Mouse (Mus musculus): ENCODE results near the gene Unc93b1. TPM values are rescaled to one million over a fixed set of nuclear protein-coding genes. Genes with fewer than 3 reads are reported as not detected.
A peak's percentile ranks its signal among the peaks of the same experiment; 100 is the strongest.

Unc93b1 gene
- polyA plus RNA-seq, 1 experiment from 2014 or later = 48.1 TPM

- Histone ChIP-seq H3K4me3 (ENCODE audit: low read depth, low read length) (no peak overlapping the region), H3K4me1 (ENCODE audit: insufficient read depth) (peaks cover 23% of the 10 kb centered on the region), H3K9ac (replicated peaks) (no peak overlapping the region), H3K27me3 (ENCODE audit: insufficient read depth, low read length) (no peaks in the 10 kb centered on the region), H3K4me2 (ENCODE audit: low read depth, low read length) (0 out of 2 replicates have a peak overlapping the region, but pooled peaks have one; percentile 8), H3K27ac (ENCODE audit: low read depth) (peak overlapping the region; percentile 91), H3K9me3 (ENCODE audit: low read length) (no peaks in the 10 kb centered on the region), H3K36me3 (replicated peaks; ENCODE audit: insufficient read depth, low read length) (no peaks in the 10 kb centered on the region)
- TF ChIP-seq EP300 (IDR thresholded peaks at IDR 0.05; ENCODE audit: low read depth) (no peak), CTCF (IDR thresholded peaks at IDR 0.05; ENCODE audit: low read depth) (no peak)
- ATAC-seq = peak; percentile 28; the same call in 1 of the 2 replicates
- WGBS (ENCODE audit: insufficient replicate concordance) = 39% methylated on average over 10 of the region's 10 CpGs
- no peak for DNase-seq
Measured at GRCm38 (mm10) chr19:3922661-3923371, 12.2 kb upstream of the Unc93b1 start.

GRCm38 (mm10) chr19:3923586-3923985 is 11.4 kb upstream of the Unc93b1 start:
- Histone ChIP-seq H3K9me3 (ENCODE audit: low read length) (no peaks in the 10 kb centered on the region), H3K27me3 (ENCODE audit: insufficient read depth, low read length) (no peaks in the 10 kb centered on the region), H3K27ac (ENCODE audit: low read depth) (peak overlapping the region; percentile 91), H3K9ac (replicated peaks) (peak overlapping the region; percentile 41; the same call in 1 of the 2 replicates), H3K4me3 (ENCODE audit: low read depth, low read length) (no peak overlapping the region), H3K36me3 (replicated peaks; ENCODE audit: insufficient read depth, low read length) (no peaks in the 10 kb centered on the region), H3K4me1 (ENCODE audit: insufficient read depth) (peaks cover 23% of the 10 kb centered on the region), H3K4me2 (ENCODE audit: low read depth, low read length) (peak overlapping the region; percentile 18; the same call in 1 of the 2 replicates)
- WGBS (ENCODE audit: insufficient replicate concordance) = 44% methylated on average over 13 of the region's 13 CpGs
- peak; percentile 66 for ATAC-seq
- peak; percentile 55 for DNase-seq
- TF ChIP-seq CTCF (IDR thresholded peaks at IDR 0.05; ENCODE audit: low read depth) = no peak
- no peak for TF ChIP-seq EP300 (IDR thresholded peaks at IDR 0.05; ENCODE audit: low read depth)

GRCm38 (mm10) chr19:3924190-3924589 is 10.8 kb upstream of the Unc93b1 start:
- TF ChIP-seq CTCF (IDR thresholded peaks at IDR 0.05; ENCODE audit: low read depth) = no peak
- Histone ChIP-seq H3K27ac (ENCODE audit: low read depth) (peak overlapping the region; percentile 91), H3K36me3 (replicated peaks; ENCODE audit: insufficient read depth, low read length) (no peaks in the 10 kb centered on the region), H3K27me3 (ENCODE audit: insufficient read depth, low read length) (no peaks in the 10 kb centered on the region), H3K4me2 (ENCODE audit: low read depth, low read length) (peak overlapping the region; percentile 18), H3K9ac (replicated peaks) (peak overlapping the region; percentile 41), H3K4me3 (ENCODE audit: low read depth, low read length) (no peak overlapping the region), H3K4me1 (ENCODE audit: insufficient read depth) (peaks cover 28% of the 10 kb centered on the region), H3K9me3 (ENCODE audit: low read length) (no peaks in the 10 kb centered on the region)
- WGBS (ENCODE audit: insufficient replicate concordance) = 67% methylated on average over 8 of the region's 8 CpGs
- no peak for DNase-seq
- no peak for ATAC-seq

- Histone ChIP-seq H3K9me3 (ENCODE audit: low read length) (no peaks in the 10 kb centered on the region), H3K4me1 (ENCODE audit: insufficient read depth) (peaks cover 35% of the 10 kb centered on the region), H3K4me3 (ENCODE audit: low read depth, low read length) (no peak overlapping the region), H3K4me2 (ENCODE audit: low read depth, low read length) (peak overlapping the region; percentile 18; the same call in 1 of the 2 replicates), H3K27ac (ENCODE audit: low read depth) (peak overlapping the region; percentile 91; the same call in 1 of the 2 replicates), H3K36me3 (replicated peaks; ENCODE audit: insufficient read depth, low read length) (no peaks in the 10 kb centered on the region), H3K27me3 (ENCODE audit: insufficient read depth, low read length) (no peaks in the 10 kb centered on the region), H3K9ac (replicated peaks) (no peak overlapping the region)
- ATAC-seq (no peak), DNase-seq (no peak)
- TF ChIP-seq EP300 (IDR thresholded peaks at IDR 0.05; ENCODE audit: low read depth) (no peak), CTCF (IDR thresholded peaks at IDR 0.05; ENCODE audit: low read depth) (no peak)
- 74% methylated on average over 7 of the region's 7 CpGs for WGBS (ENCODE audit: insufficient replicate concordance)
Measured at GRCm38 (mm10) chr19:3924868-3925267, 10.1 kb upstream of the Unc93b1 start.

GRCm38 (mm10) chr19:3925859-3926258 is 9.1 kb upstream of the Unc93b1 start:
- TF ChIP-seq CTCF (IDR thresholded peaks at IDR 0.05; ENCODE audit: low read depth) (no peak), EP300 (IDR thresholded peaks at IDR 0.05; ENCODE audit: low read depth) (no peak)
- Histone ChIP-seq H3K27ac (ENCODE audit: low read depth) (no peak overlapping the region), H3K4me3 (ENCODE audit: low read depth, low read length) (no peak overlapping the region), H3K4me2 (ENCODE audit: low read depth, low read length) (no peak overlapping the region), H3K27me3 (ENCODE audit: insufficient read depth, low read length) (no peaks in the 10 kb centered on the region), H3K4me1 (ENCODE audit: insufficient read depth) (peaks cover 45% of the 10 kb centered on the region), H3K9me3 (ENCODE audit: low read length) (no peaks in the 10 kb centered on the region), H3K36me3 (replicated peaks; ENCODE audit: insufficient read depth, low read length) (no peaks in the 10 kb centered on the region), H3K9ac (replicated peaks) (no peak overlapping the region)
- DNase-seq (no peak), ATAC-seq (no peak)
- 84% methylated on average over 6 of the region's 6 CpGs for WGBS (ENCODE audit: insufficient replicate concordance)

GRCm38 (mm10) chr19:3926279-3926678 is 8.7 kb upstream of the Unc93b1 start:
- no peak overlapping the region for H3K4me3 ChIP-seq (ENCODE audit: low read depth, low read length)
- H3K27me3 ChIP-seq (ENCODE audit: insufficient read depth, low read length) = no peaks in the 10 kb centered on the region
- H3K4me2 ChIP-seq (ENCODE audit: low read depth, low read length) = no peak overlapping the region
- no peaks in the 10 kb centered on the region for H3K9me3 ChIP-seq (ENCODE audit: low read length)
- H3K4me1 ChIP-seq (ENCODE audit: insufficient read depth) = peaks cover 49% of the 10 kb centered on the region
- no peak overlapping the region for H3K27ac ChIP-seq (ENCODE audit: low read depth)
- ATAC-seq = no peak
- TF ChIP-seq CTCF (IDR thresholded peaks at IDR 0.05; ENCODE audit: low read depth) = peak; percentile 28; the same call in 1 of the 2 replicates
- no peak for TF ChIP-seq EP300 (IDR thresholded peaks at IDR 0.05; ENCODE audit: low read depth)
- no peaks in the 10 kb centered on the region for H3K36me3 ChIP-seq (replicated peaks; ENCODE audit: insufficient read depth, low read length)
- DNase-seq = no peak
- H3K9ac ChIP-seq (replicated peaks) = no peak overlapping the region
- 59% methylated on average over 3 of the region's 3 CpGs for WGBS (ENCODE audit: insufficient replicate concordance)
